Mouse (Mus musculus): Measurements from ENCODE around the gene Farp1. TPM values are rescaled to one million over a fixed set of nuclear protein-coding genes. Genes with fewer than 3 reads are reported as not detected.

Gene Farp1
- polyA plus RNA-seq, 1 experiment = 44.4 TPM

DNA sequence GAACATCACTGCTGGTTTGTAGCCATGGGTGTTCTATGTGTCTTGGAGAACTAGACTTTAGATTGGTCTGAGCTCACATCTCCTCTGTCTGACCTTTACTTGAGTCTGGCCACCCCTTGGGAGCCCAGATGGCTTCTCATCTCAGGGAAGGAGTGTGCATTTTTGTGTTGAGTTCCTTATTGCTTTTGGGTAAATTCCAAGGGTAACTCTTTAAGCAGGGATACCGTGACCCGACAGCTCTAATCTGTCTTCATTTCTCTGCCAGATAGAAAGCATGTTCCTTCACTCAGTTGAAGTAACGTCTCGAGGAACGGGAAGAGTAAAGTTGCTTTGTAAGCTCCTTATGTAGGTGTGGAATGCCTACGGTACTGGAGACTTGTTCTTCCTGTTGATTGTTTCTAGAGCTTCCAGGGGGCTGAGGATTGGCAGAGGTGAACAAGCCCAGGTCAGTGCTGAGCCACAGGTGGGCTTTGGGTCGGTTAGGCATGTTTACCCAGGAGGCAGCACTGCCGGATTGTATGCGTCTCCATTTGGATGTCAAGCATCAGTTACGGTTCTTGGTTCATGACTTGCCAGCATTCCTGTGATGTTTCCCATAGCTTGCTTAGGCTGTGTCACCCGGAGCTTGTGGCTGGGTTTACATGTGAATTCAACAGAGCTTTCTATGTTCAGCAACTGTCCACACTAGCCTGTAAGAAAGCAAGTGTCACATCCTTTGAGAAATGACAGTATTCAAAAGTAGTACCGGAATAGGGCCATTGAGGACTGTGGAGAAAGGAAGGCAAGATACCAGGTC lies 62.8 kb downstream of the Farp1 start:
- DNase-seq = peak in 1 of 2 experiments; percentile 46
- 50% methylated on average over 12 of the region's 12 CpGs for WGBS

DNA sequence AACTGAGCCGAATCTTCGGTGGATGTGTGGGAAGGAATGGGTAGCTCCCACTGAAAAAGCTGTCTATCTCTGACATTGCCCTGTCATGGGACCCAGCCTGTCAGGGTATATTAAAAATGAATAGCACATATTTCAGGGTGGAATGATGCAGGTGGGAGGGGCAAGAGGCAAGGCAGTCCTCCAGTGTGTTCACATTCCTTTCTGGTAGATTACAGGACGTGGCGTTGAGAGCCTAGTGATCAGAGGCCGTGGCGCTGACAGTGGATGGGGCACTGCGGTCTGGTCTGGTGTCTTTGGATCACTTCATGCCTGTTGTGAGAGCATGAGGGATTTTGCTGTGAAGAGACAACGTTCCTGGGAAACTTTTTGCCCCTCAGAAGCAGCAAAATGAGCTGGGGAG lies 64.1 kb downstream of the Farp1 start:
- no peak overlapping the region for H3K27ac ChIP-seq (ENCODE audit: insufficient read depth, low read length)
- 89% methylated on average over 8 of the region's 8 CpGs for WGBS
- TF ChIP-seq POLR2A (IDR thresholded peaks at IDR 0.05; ENCODE audit: borderline replicate concordance, insufficient read depth, low read length) = no peak
- no peak for TF ChIP-seq CTCF (IDR thresholded peaks at IDR 0.05; ENCODE audit: borderline replicate concordance, insufficient read depth, low read depth, low read length)
- peaks cover 28% of the 10 kb centered on the region for H3K4me1 ChIP-seq (ENCODE audit: control insufficient read depth, insufficient read depth, low read length)
- no peak for DNase-seq
- no peaks in the 10 kb centered on the region for H3K27me3 ChIP-seq (ENCODE audit: control insufficient read depth, insufficient read depth, low read length)
- H3K4me3 ChIP-seq (replicated peaks; ENCODE audit: insufficient read depth, low read depth, low read length) = no peak overlapping the region

More for the DNA sequence above, 62.8 kb downstream of the Farp1 start:
- no peak overlapping the region; the same call in 1 of the 2 replicates for H3K27ac ChIP-seq (ENCODE audit: insufficient read depth, low read length)
- H3K4me1 ChIP-seq (ENCODE audit: control insufficient read depth, insufficient read depth, low read length) = peaks cover 27% of the 10 kb centered on the region
- H3K27me3 ChIP-seq (ENCODE audit: control insufficient read depth, insufficient read depth, low read length) = no peaks in the 10 kb centered on the region
- TF ChIP-seq CTCF (IDR thresholded peaks at IDR 0.05; ENCODE audit: borderline replicate concordance, insufficient read depth, low read depth, low read length) (no peak), POLR2A (IDR thresholded peaks at IDR 0.05; ENCODE audit: borderline replicate concordance, insufficient read depth, low read length) (no peak)
- no peak overlapping the region for H3K4me3 ChIP-seq (replicated peaks; ENCODE audit: insufficient read depth, low read depth, low read length)

DNA sequence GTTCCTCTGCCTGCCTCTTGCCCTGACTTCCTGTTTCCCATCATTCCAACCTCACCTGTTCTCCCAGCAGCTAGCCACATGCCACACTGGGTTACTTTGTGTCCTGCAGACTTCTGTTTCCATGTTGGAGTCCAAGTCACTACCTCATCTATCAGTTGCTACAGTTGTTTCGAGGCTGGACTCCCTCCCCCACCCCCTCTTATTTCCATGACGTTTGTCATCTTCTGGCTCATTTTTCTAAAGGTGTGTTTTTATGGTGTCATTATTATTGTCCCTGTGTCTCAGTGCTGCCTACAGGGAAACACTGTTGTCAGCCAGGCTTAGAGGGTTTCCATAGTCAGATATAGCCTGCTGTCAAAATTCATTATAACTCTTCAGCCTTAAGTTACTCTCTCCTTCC lies 64.9 kb downstream of the Farp1 start:
- Histone ChIP-seq H3K27me3 (ENCODE audit: control insufficient read depth, insufficient read depth, low read length) (no peaks in the 10 kb centered on the region), H3K4me1 (ENCODE audit: control insufficient read depth, insufficient read depth, low read length) (peaks cover 28% of the 10 kb centered on the region), H3K4me3 (replicated peaks; ENCODE audit: insufficient read depth, low read depth, low read length) (no peak overlapping the region), H3K27ac (ENCODE audit: insufficient read depth, low read length) (no peak overlapping the region)
- no peak for TF ChIP-seq POLR2A (IDR thresholded peaks at IDR 0.05; ENCODE audit: borderline replicate concordance, insufficient read depth, low read length)
- no peak for TF ChIP-seq CTCF (IDR thresholded peaks at IDR 0.05; ENCODE audit: borderline replicate concordance, insufficient read depth, low read depth, low read length)
- no peak for DNase-seq
- WGBS = 85% methylated on average over 2 of the region's 2 CpGs

DNA sequence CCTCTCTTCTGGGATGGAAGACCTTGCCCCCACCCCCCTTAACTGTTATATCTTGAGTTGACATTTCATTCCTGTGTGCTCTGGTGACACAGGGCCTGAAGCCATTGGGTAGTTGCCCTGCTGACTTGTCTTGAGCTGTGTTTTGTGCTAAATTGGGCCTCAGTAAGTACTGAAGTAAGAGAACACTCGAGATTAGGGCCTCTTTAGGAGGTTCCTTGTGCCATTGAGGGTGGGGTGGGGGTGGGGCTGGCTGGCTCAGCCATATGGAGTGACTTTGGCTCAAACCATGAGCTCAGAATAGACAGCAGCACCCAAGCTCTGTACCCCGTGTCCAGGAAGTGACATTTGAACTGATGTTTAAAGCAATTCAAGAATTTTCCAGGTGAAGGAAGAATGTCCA lies 65.8 kb downstream of the Farp1 start:
- no peak overlapping the region for H3K4me3 ChIP-seq (replicated peaks; ENCODE audit: insufficient read depth, low read depth, low read length)
- DNase-seq = no peak
- TF ChIP-seq POLR2A (IDR thresholded peaks at IDR 0.05; ENCODE audit: borderline replicate concordance, insufficient read depth, low read length) = no peak
- no peak for TF ChIP-seq CTCF (IDR thresholded peaks at IDR 0.05; ENCODE audit: borderline replicate concordance, insufficient read depth, low read depth, low read length)
- WGBS = 11% methylated on average over 2 of the region's 2 CpGs
- H3K4me1 ChIP-seq (ENCODE audit: control insufficient read depth, insufficient read depth, low read length) = peaks cover 28% of the 10 kb centered on the region
- no peak overlapping the region for H3K27ac ChIP-seq (ENCODE audit: insufficient read depth, low read length)
- no peaks in the 10 kb centered on the region for H3K27me3 ChIP-seq (ENCODE audit: control insufficient read depth, insufficient read depth, low read length)

DNA sequence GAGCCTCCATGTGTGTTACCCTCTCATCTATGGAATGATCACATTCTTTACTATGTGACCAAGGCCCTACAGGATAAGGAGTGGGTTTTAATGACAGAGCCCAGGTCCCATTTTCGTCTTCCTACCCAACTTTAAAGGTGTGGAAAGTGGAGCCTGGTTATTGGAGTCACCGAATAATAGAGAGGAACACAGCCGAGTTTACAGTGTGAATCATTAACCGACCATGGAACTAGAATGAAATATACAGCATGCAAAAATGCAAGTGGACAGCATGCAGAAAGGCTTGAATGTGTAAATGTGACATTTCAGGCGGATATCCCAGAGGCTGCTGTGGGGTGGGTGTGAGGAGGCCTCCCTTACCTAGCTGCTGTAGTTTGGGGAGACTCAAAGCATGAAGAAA lies 66.5 kb downstream of the Farp1 start:
- Histone ChIP-seq H3K4me1 (ENCODE audit: control insufficient read depth, insufficient read depth, low read length) (peaks cover 28% of the 10 kb centered on the region), H3K27ac (ENCODE audit: insufficient read depth, low read length) (no peak overlapping the region)

DNA sequence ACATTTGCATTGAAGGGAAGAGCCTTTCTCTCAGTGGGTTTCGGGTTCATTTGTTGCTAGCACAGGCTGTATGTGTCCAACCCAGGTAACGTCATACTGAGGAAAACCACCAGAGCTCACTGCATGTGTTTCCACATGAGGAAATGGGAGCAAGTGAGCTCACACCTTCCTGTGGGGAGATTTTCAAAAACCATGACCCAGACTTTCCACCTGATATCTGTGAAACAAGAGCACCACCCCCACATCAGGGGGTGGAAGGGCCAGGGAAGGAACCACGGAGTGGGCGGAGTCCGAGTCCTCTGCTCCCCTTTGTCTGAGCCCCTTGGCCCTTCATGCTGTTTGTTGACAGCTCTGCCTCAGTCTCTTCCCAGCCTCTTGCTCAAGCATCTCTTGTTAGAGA lies 67.6 kb downstream of the Farp1 start:
- 88% methylated on average over 5 of the region's 5 CpGs for WGBS
- no peak overlapping the region for H3K27ac ChIP-seq (ENCODE audit: insufficient read depth, low read length)
- H3K27me3 ChIP-seq (ENCODE audit: control insufficient read depth, insufficient read depth, low read length) = no peaks in the 10 kb centered on the region
- no peak for DNase-seq
- H3K4me3 ChIP-seq (replicated peaks; ENCODE audit: insufficient read depth, low read depth, low read length) = no peak overlapping the region
- H3K4me1 ChIP-seq (ENCODE audit: control insufficient read depth, insufficient read depth, low read length) = peaks cover 22% of the 10 kb centered on the region
- TF ChIP-seq POLR2A (IDR thresholded peaks at IDR 0.05; ENCODE audit: borderline replicate concordance, insufficient read depth, low read length) (no peak), CTCF (IDR thresholded peaks at IDR 0.05; ENCODE audit: borderline replicate concordance, insufficient read depth, low read depth, low read length) (no peak)

More for the DNA sequence above, 66.5 kb downstream of the Farp1 start:
- DNase-seq = no peak
- H3K4me3 ChIP-seq (replicated peaks; ENCODE audit: insufficient read depth, low read depth, low read length) = no peak overlapping the region
- WGBS = 96% methylated on average over 5 of the region's 5 CpGs
- no peaks in the 10 kb centered on the region for H3K27me3 ChIP-seq (ENCODE audit: control insufficient read depth, insufficient read depth, low read length)
- TF ChIP-seq POLR2A (IDR thresholded peaks at IDR 0.05; ENCODE audit: borderline replicate concordance, insufficient read depth, low read length) = no peak
- TF ChIP-seq CTCF (IDR thresholded peaks at IDR 0.05; ENCODE audit: borderline replicate concordance, insufficient read depth, low read depth, low read length) = no peak

DNA sequence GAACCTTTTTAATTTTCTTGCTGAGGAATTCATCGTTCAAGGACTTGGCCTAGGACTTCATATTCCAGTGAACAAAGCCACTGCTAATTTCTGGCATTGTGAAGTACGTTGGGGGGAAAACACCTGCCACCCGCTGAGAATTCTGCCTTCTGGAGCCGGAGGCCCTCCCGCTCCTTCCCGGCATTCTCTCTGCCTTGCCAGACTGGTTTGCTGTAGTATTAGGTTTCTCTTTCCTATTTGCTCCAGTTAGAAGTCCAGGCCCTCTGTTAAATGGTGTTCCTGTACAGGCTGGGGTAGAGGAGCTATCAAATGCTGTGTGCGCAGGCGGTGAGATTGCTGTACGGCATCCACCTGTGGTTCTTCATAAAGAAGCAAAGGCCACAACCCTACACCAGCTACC lies 68.5 kb downstream of the Farp1 start:
- 43% methylated on average over 9 of the region's 9 CpGs for WGBS
- DNase-seq = peak; percentile 41 to 52

DNA sequence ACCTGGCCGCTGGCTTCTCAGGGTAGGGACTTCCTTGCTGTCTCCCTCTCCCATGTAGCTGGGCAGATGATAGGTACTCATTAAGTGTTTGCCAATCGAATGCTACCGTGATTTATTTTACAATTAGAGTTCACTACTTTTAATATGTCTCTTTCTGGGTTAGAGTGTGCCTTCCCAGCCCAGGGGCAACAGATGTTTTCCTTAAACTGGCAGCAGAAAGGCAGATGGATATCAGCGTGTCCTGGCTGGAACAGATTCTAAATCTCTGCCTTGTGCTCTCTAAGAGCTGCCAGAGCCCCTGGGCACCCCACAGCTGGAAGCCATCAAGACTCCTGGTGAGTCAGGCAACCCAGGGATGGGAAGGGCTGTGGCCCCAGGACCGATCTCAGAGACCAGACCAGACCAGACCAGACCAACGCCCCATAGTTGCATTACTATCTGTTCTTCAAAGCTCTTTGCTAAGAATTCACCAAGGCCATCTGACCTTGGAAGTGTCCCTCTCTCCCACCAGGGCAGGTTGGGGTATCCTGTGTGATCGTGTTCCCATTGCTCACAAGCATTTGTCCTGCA lies 69.8 kb downstream of the Farp1 start:
- H3K4me1 ChIP-seq (ENCODE audit: control insufficient read depth, insufficient read depth, low read length) = peaks cover 13% of the 10 kb centered on the region
- no peaks in the 10 kb centered on the region for H3K27me3 ChIP-seq (ENCODE audit: control insufficient read depth, insufficient read depth, low read length)
- no peak overlapping the region for H3K4me3 ChIP-seq (replicated peaks; ENCODE audit: insufficient read depth, low read depth, low read length)
- no peak for TF ChIP-seq POLR2A (IDR thresholded peaks at IDR 0.05; ENCODE audit: borderline replicate concordance, insufficient read depth, low read length)
- no peak for TF ChIP-seq CTCF (IDR thresholded peaks at IDR 0.05; ENCODE audit: borderline replicate concordance, insufficient read depth, low read depth, low read length)
- no peak overlapping the region for H3K27ac ChIP-seq (ENCODE audit: insufficient read depth, low read length)
- 70% methylated on average over 7 of the region's 7 CpGs for WGBS
- DNase-seq = no peak

More for the DNA sequence above, 68.5 kb downstream of the Farp1 start:
- Histone ChIP-seq H3K27ac (ENCODE audit: insufficient read depth, low read length) (no peak overlapping the region), H3K27me3 (ENCODE audit: control insufficient read depth, insufficient read depth, low read length) (no peaks in the 10 kb centered on the region), H3K4me1 (ENCODE audit: control insufficient read depth, insufficient read depth, low read length) (peaks cover 14% of the 10 kb centered on the region), H3K4me3 (replicated peaks; ENCODE audit: insufficient read depth, low read depth, low read length) (no peak overlapping the region)
- no peak for TF ChIP-seq CTCF (IDR thresholded peaks at IDR 0.05; ENCODE audit: borderline replicate concordance, insufficient read depth, low read depth, low read length)
- no peak for TF ChIP-seq POLR2A (IDR thresholded peaks at IDR 0.05; ENCODE audit: borderline replicate concordance, insufficient read depth, low read length)
